Mouse (Mus musculus): ENCODE results near the gene Flt1.

GRCm38 (mm10) chr5:147641452-147641851, 84.4 kb downstream of the Flt1 start:
- no peak for TF ChIP-seq CTCF (IDR thresholded peaks at IDR 0.05; ENCODE audit: borderline replicate concordance, control insufficient read depth, extremely low read depth, insufficient read depth, low read length, poor library complexity)
- no peak for TF ChIP-seq POLR2A (IDR thresholded peaks at IDR 0.05; ENCODE audit: control insufficient read depth, extremely low read depth, insufficient read depth, low read length, poor library complexity)
